Mouse (Mus musculus): ENCODE measurements around the gene Tex46. TPM values are rescaled to one million over a fixed set of nuclear protein-coding genes. Genes with fewer than 3 reads are reported as not detected.

Tex46 gene
- total RNA-seq, 2 experiments from 2014 or later: not detected

GRCm38 (mm10) chr4:136657914-136658313, 47.7 kb downstream of the Tex46 start:
- no peak overlapping the region for H3K4me3 ChIP-seq
- TF ChIP-seq CTCF (IDR thresholded peaks at IDR 0.05): no peak
- intact Hi-C loops (cut with DNase I): no loop called here
- H3K27ac ChIP-seq: no peak overlapping the region
- no peak for DNase-seq

Small RNA genes lying within 50 kb of the gene (microRNA-seq; reads per million reads assigned to microRNA genes)
- gene Gm22180: not detected

Other genes with a start within 250 kb of the Tex46 start
- gene Htr1d, start 186.9 kb upstream of the Tex46 start, total RNA-seq (2021): not detected
- gene 6030445D17Rik, start 148.2 kb upstream of the Tex46 start, total RNA-seq (2021): under 1 TPM; 0.13 to 0.17 TPM
- gene Luzp1, start 140.7 kb upstream of the Tex46 start, total RNA-seq (2021): 10 to 100 TPM; 10.8 to 16.0 TPM
- gene Kdm1a, start 7.7 kb upstream of the Tex46 start, total RNA-seq (2021): 10 to 100 TPM; 18.2 to 20.0 TPM
- gene Lactbl1, start 12.2 kb downstream of the Tex46 start, total RNA-seq (2021): not detected
- gene Ephb2, start 225.6 kb downstream of the Tex46 start, total RNA-seq (2021): 1 to 10 TPM in 1 of 2 experiments, under 1 TPM in 1; 0.26 to 1.9 TPM